11 mouse cellular contexts compared by ENCODE assay signal in the genomic region with DNA sequence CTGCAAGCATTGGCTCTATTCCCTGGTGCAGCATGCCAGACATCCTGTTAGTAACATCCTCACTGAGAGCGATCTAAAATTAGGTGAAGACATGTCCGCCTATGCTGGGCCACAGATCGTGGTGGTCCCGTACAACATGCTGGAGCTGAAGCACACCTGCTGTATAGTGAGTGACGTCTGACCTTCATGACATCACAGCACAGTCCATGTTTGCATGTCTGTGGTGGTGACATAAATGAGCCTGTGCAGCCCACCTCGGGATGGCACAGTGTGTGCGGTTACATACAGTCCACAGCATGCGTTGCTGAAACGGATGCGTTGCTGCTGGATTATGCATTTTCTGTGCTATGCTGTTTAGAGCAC. TPM values are rescaled to one million over a fixed set of nuclear protein-coding genes. Genes with fewer than 3 reads are reported as not detected.
A peak's percentile ranks its signal among the peaks of the same experiment; 100 is the strongest.
DNase-seq lines count a peak whose midpoint lies in the region; ATAC-seq and TF ChIP-seq lines count a peak whose summit lies in the region.
"Had no signal": no experiment of that assay in that cellular context is flagged by ENCODE, and none has a peak within 500 bp of the region (broad histone marks: within the 10 kb centered on the region; RNA-seq: fewer than 3 reads in every experiment).

No protein-coding gene starts in this region.

- no peak overlapping the region for H3K4me3 ChIP-seq in liver, embryonic 12.5 days
- no peak overlapping the region for H3K4me3 ChIP-seq in liver, postnatal 0 days (ENCODE audit: low read depth, low read length)
- no peak overlapping the region for H3K4me3 ChIP-seq in forebrain, embryonic 15.5 days
- H3K4me3 ChIP-seq in limb, embryonic 10.5 days: no peak overlapping the region
- H3K4me3 ChIP-seq: hindbrain, embryonic 15.5 days; limb, embryonic 13.5 days; neural tube, embryonic 12.5 days had no signal

- no peak for TF ChIP-seq EP300 in liver, postnatal 0 days (IDR thresholded peaks at IDR 0.05; ENCODE audit: low read depth)

- no peak for TF ChIP-seq CTCF in liver, postnatal 0 days (IDR thresholded peaks at IDR 0.05; ENCODE audit: low read depth)

- H3K4me1 ChIP-seq in liver, embryonic 12.5 days: peaks cover 15% of the 10 kb centered on the region
- no peaks in the 10 kb centered on the region for H3K4me1 ChIP-seq in liver, postnatal 0 days (ENCODE audit: insufficient read depth)
- H3K4me1 ChIP-seq in forebrain, embryonic 15.5 days: peaks cover 9% of the 10 kb centered on the region
- peaks cover 9% of the 10 kb centered on the region; the same call in 1 of the 2 replicates for H3K4me1 ChIP-seq in limb, embryonic 10.5 days
- H3K4me1 ChIP-seq: neural tube, embryonic 12.5 days had no signal

- H3K36me3 ChIP-seq in liver, embryonic 12.5 days: no peaks in the 10 kb centered on the region
- no peaks in the 10 kb centered on the region for H3K36me3 ChIP-seq in liver, postnatal 0 days (replicated peaks; ENCODE audit: insufficient read depth, low read length)
- no peaks in the 10 kb centered on the region for H3K36me3 ChIP-seq in forebrain, embryonic 15.5 days
- no peaks in the 10 kb centered on the region for H3K36me3 ChIP-seq in limb, embryonic 10.5 days
- H3K36me3 ChIP-seq: hindbrain, embryonic 15.5 days; limb, embryonic 13.5 days; neural tube, embryonic 12.5 days had no signal

- H3K27me3 ChIP-seq in liver, embryonic 12.5 days (replicated peaks): peaks cover 17% of the 10 kb centered on the region; the same call in 1 of the 2 replicates
- H3K27me3 ChIP-seq in liver, postnatal 0 days (ENCODE audit: insufficient read depth, low read length): no peaks in the 10 kb centered on the region
- no peaks in the 10 kb centered on the region for H3K27me3 ChIP-seq in forebrain, embryonic 15.5 days
- H3K27me3 ChIP-seq in limb, embryonic 10.5 days (ENCODE audit: low read depth, poor library complexity, severe bottlenecking): no peaks in the 10 kb centered on the region
- H3K27me3 ChIP-seq: hindbrain, embryonic 15.5 days; limb, embryonic 13.5 days; neural tube, embryonic 12.5 days had no signal

- ATAC-seq in cerebellum, adult (ENCODE audit: insufficient number of reproducible peaks, low FRiP score, low TSS enrichment): peak; percentile 21
- ATAC-seq in liver, embryonic 12.5 days: peak; percentile 35
- ATAC-seq in liver, postnatal 0 days: no peak
- ATAC-seq in forebrain, embryonic 15.5 days (replicated peaks): peak; percentile 55; the same call in 1 of the 2 replicates
- ATAC-seq in megakaryocyte-erythroid progenitor cell, adult 5-6 weeks (replicated peaks; ENCODE audit: low FRiP score, low TSS enrichment, poor library complexity, severe bottlenecking): no peak

- no peak overlapping the region for H3K4me2 ChIP-seq in liver, embryonic 12.5 days
- no peak overlapping the region for H3K4me2 ChIP-seq in liver, postnatal 0 days (ENCODE audit: low read depth, low read length)
- H3K4me2 ChIP-seq in forebrain, embryonic 15.5 days (replicated peaks): no peak overlapping the region
- H3K4me2 ChIP-seq: hindbrain, embryonic 15.5 days; limb, embryonic 13.5 days; neural tube, embryonic 12.5 days had no signal

- no peak for DNase-seq in cerebellum, postnatal 4 days (ENCODE audit: low spot score in 2 of 2)
- DNase-seq in liver, postnatal 0 days: no peak
- DNase-seq in lung, postnatal 36 days: peak; percentile 31
- no peak for DNase-seq in limb, embryonic 10.5 days (ENCODE audit: low spot score)

- no peak overlapping the region for H3K9ac ChIP-seq in liver, embryonic 12.5 days
- H3K9ac ChIP-seq in liver, postnatal 0 days (replicated peaks): no peak overlapping the region
- H3K9ac ChIP-seq in forebrain, embryonic 15.5 days (replicated peaks): no peak overlapping the region
- H3K9ac ChIP-seq: hindbrain, embryonic 15.5 days; limb, embryonic 13.5 days; neural tube, embryonic 12.5 days had no signal

- 76% methylated on average over 10 of the region's 10 CpGs for WGBS in liver, embryonic 12.5 days (ENCODE audit: insufficient replicate concordance)
- 67% methylated on average over 10 of the region's 10 CpGs for WGBS in liver, postnatal 0 days (ENCODE audit: insufficient replicate concordance)
- WGBS in forebrain, embryonic 15.5 days: 80% methylated on average over 10 of the region's 10 CpGs
- WGBS in limb, embryonic 10.5 days: 96% methylated on average over 10 of the region's 10 CpGs

- no peak overlapping the region for H3K27ac ChIP-seq in liver, embryonic 12.5 days
- no peak overlapping the region for H3K27ac ChIP-seq in liver, postnatal 0 days (ENCODE audit: low read depth)
- no peak overlapping the region for H3K27ac ChIP-seq in forebrain, embryonic 15.5 days (replicated peaks)
- no peak overlapping the region for H3K27ac ChIP-seq in limb, embryonic 10.5 days
- H3K27ac ChIP-seq: hindbrain, embryonic 15.5 days; limb, embryonic 13.5 days; neural tube, embryonic 12.5 days had no signal

- peaks cover 4% of the 10 kb centered on the region; the same call in 1 of the 2 replicates for H3K9me3 ChIP-seq in liver, embryonic 12.5 days (replicated peaks)
- 0 out of 2 replicates have a peak, but pooled peaks cover 3% of the 10 kb centered on the region for H3K9me3 ChIP-seq in liver, postnatal 0 days (ENCODE audit: low read length)
- no peaks in the 10 kb centered on the region for H3K9me3 ChIP-seq in forebrain, embryonic 15.5 days
- no peaks in the 10 kb centered on the region for H3K9me3 ChIP-seq in limb, embryonic 10.5 days (replicated peaks)
- H3K9me3 ChIP-seq: hindbrain, embryonic 15.5 days had no signal

RNA-seq across cellular contexts. Expression of a gene that starts 33.9 kb away (rescaled TPM):
- 4.3 and 4.7 TPM in 2 replicates for polyA plus RNA-seq in liver, embryonic 12.5 days (2016; fragmentation: Nextera tagmentation; extraction: Ambion mirVana)
- 3.7 and 4.8 TPM in 2 replicates for polyA plus RNA-seq in liver, postnatal 0 days (2015; fragmentation: Nextera tagmentation; extraction: Ambion mirVana)
- 4.3 and 5.6 TPM in 2 replicates for polyA plus RNA-seq in forebrain, embryonic 15.5 days (2015; fragmentation: Nextera tagmentation; extraction: Ambion mirVana)
- 28.0 and 32.6 TPM in 2 replicates for polyA plus RNA-seq in limb, embryonic 10.5 days (2016; fragmentation: Nextera tagmentation; extraction: Ambion mirVana)
- total RNA-seq in megakaryocyte-erythroid progenitor cell, adult 5-6 weeks (2014; fragmentation: Nextera tagmentation): 0.20 and 2.7 TPM in 2 replicates
- 1.3 and 3.3 TPM in 2 replicates for total RNA-seq in megakaryocyte-erythroid progenitor cell, adult 5-6 weeks (2017)

Comparison
In these comparisons a context has a peak if more than half of its experiments do, and no peak if none do; other contexts are left out.
1. ATAC-seq: peak in cerebellum, adult (single experiment), liver, embryonic 12.5 days (single experiment) and forebrain, embryonic 15.5 days (single experiment); none in liver, postnatal 0 days (single experiment) and megakaryocyte-erythroid progenitor cell, adult 5-6 weeks (single experiment).